Mouse (Mus musculus) ES-Bruce4 (cell line): Measurements from ENCODE around the gene Adprhl1. TPM values are rescaled to one million over a fixed set of nuclear protein-coding genes. Genes with fewer than 3 reads are reported as not detected.

ENCODE experiments used
- H3K27ac ChIP-seq: 2 replicates; pipeline ENCODE4 v1.5.1; 2012; ENCODE audit warnings: low read length, inconsistent platforms; ENCODE audit not compliant: insufficient read depth
- H3K27me3 ChIP-seq: 2 replicates; pipeline ENCODE4 v1.6.1; 2012; ENCODE audit warnings: mild to moderate bottlenecking, low read length, inconsistent platforms; ENCODE audit not compliant: control insufficient read depth, poor library complexity, insufficient read depth, severe bottlenecking
- H3K36me3 ChIP-seq: 2 replicates; pipeline ENCODE4 v1.6.1; 2012; ENCODE audit warnings: inconsistent platforms, mild to moderate bottlenecking, low read length, moderate library complexity; ENCODE audit not compliant: control insufficient read depth, poor library complexity, insufficient read depth, severe bottlenecking
- H3K4me1 ChIP-seq: one replicate; pipeline ENCODE4 v1.8.1; 2011; ENCODE audit warnings: low read length; ENCODE audit not compliant: control insufficient read depth, insufficient read depth
- H3K4me3 ChIP-seq: 2 replicates; pipeline ENCODE4 v1.5.1; 2011; ENCODE audit warnings: low read depth, mild to moderate bottlenecking, low read length
- H3K9ac ChIP-seq: 2 replicates; pipeline ENCODE4 v1.6.1; 2012; ENCODE audit warnings: low read depth, mild to moderate bottlenecking, inconsistent platforms; ENCODE audit not compliant: poor library complexity, severe bottlenecking
- H3K9me3 ChIP-seq: replicated peaks from 2 replicates; pipeline ENCODE4 v1.6.1; 2012; ENCODE audit warnings: mild to moderate bottlenecking, low read length, inconsistent platforms; ENCODE audit not compliant: control insufficient read depth, poor library complexity, insufficient read depth, severe bottlenecking
- CTCF ChIP-seq: IDR thresholded peaks from one replicate; pipeline ENCODE4 v1.8.1; 2011; ENCODE audit warnings: low read depth, low read length
- EP300 ChIP-seq: IDR thresholded peaks from 2 replicates; pipeline ENCODE4 v1.6.1; 2011; ENCODE audit warnings: low read depth, low read length; ENCODE audit not compliant: insufficient read depth
- POLR2A ChIP-seq: IDR thresholded peaks from one replicate; pipeline ENCODE4 v1.8.1; 2011; ENCODE audit warnings: low read length; ENCODE audit not compliant: insufficient read depth
- polyA plus RNA-seq: library from polyadenylated mRNA; stranded (reverse); fragments of >200 nt; gene quantifications from 2 replicates; pipeline ENCODE4 v1.2.4, GENCODE M21; 2011; ENCODE audit warnings: low read depth; ENCODE audit not compliant: missing spikeins, insufficient read depth, insufficient read length

The Adprhl1 gene
- polyA plus RNA-seq, 1 experiment, result not detected

DNA sequence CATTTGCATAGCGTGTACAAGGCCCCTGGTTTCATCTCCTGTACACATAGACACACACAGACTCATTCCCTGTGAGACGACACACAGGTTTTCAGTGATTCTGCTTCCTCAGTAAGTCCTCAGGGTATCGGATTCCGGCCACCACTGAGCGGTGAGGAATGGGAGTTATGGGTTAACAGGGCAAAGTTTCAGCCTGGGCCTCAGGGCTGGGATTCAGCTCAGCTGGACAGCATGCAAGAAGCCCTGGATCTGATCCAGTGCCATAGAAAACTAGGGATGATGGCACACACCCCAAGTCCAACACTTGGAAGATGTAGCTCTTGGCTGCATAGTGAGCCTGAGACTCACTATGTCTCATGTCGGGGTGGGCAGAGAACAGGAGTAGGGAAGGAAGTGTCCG is 74.0 kb downstream of the Adprhl1 start:
- no peak overlapping the region for H3K27ac ChIP-seq
- TF ChIP-seq CTCF (no peak), EP300 (no peak), POLR2A (no peak)
- no peaks in the 10 kb centered on the region for H3K4me1 ChIP-seq
- H3K9me3 ChIP-seq, result no peaks in the 10 kb centered on the region
- no peak overlapping the region for H3K4me3 ChIP-seq
- no peak overlapping the region for H3K9ac ChIP-seq
- H3K27me3 ChIP-seq, result no peaks in the 10 kb centered on the region
- H3K36me3 ChIP-seq, result peaks cover 50% of the 10 kb centered on the region

DNA sequence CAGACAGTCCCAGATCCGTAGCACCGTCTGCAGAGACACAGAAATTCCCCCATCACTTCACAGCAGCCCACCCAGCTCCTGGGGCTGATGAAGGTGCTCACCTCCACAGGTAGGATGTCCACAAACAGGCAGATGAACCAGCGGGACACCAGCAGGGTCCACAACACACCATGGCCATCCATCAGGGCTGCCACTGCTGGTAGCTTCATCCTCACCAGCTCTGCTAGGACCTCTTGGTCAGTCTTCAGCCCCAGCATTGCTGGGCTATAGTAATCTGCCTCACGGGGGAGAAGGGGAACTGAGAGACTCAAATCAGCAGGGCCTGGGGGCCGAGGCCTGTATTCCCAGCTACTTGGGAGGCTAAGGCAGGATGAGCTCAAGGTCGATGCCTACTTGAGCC is 74.5 kb downstream of the Adprhl1 start:
- no peaks in the 10 kb centered on the region for H3K4me1 ChIP-seq
- H3K36me3 ChIP-seq, result peaks cover 50% of the 10 kb centered on the region
- no peaks in the 10 kb centered on the region for H3K9me3 ChIP-seq
- no peak overlapping the region for H3K4me3 ChIP-seq
- H3K9ac ChIP-seq, result no peak overlapping the region
- TF ChIP-seq POLR2A (no peak), EP300 (no peak), CTCF (no peak)
- H3K27ac ChIP-seq, result no peak overlapping the region
- no peaks in the 10 kb centered on the region for H3K27me3 ChIP-seq

DNA sequence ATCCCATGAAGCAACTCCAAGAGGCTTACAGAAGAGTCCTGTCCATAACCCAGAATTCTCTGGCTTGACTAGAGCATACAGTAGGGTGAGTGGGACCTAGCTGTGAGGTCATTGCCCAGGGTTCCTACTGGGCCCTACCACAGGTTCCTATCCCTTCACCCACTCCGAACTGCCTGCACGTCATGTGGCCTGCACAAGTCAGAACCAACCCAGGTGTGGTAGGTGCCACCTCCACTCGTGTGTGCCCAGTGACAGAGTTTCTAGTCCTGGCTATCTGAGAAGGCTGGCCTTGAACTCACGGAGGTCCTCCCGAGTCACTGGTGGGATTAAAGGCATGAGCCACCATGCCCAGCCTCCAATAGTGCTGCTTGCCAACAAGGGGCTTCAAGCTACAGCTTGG is 75.8 kb downstream of the Adprhl1 start:
- TF ChIP-seq EP300 (no peak), CTCF (no peak), POLR2A (no peak)
- Histone ChIP-seq H3K27me3 (no peaks in the 10 kb centered on the region), H3K4me3 (no peak overlapping the region)

DNA sequence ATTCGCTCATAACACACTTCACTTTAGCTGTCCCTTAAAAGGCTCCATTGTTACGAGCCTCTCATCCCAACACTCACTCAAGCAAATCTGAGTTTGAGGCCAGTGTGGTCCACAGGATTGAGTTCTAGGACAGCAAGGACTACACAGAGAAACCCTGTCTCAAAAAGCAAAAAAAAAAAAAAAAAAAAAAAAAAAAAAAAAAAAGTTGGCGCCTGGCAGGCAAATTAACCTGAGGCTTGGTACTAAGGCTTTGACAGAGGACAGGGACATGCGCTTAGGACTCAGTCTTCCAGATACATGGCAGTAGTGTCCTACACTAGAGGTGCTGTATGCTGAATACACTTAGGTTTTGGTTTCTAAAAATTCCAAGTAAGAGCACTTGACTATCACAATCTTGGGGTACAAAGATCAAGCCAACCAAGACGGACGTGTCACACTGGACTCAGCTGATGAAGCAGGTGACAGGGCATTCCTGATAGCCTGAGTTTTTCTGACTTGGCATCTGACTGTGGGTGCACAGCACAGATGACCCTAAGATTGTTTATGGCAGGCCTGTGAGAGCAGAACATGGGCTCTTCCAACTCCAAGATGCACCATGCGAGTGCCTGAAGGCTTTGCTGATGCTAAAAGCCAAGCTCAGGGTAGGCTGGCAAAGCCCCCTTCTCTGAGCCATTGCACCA is 76.6 kb downstream of the Adprhl1 start:
- H3K36me3 ChIP-seq, result peaks cover 65% of the 10 kb centered on the region
- no peak overlapping the region for H3K27ac ChIP-seq
- H3K9me3 ChIP-seq, result no peaks in the 10 kb centered on the region
- no peak overlapping the region for H3K9ac ChIP-seq
- H3K4me3 ChIP-seq, result no peak overlapping the region
- no peaks in the 10 kb centered on the region for H3K27me3 ChIP-seq
- TF ChIP-seq CTCF (no peak), EP300 (no peak), POLR2A (no peak)
- no peaks in the 10 kb centered on the region for H3K4me1 ChIP-seq

More for the DNA sequence above, 75.8 kb downstream of the Adprhl1 start:
- Histone ChIP-seq H3K27ac (no peak overlapping the region), H3K36me3 (peaks cover 59% of the 10 kb centered on the region), H3K4me1 (no peaks in the 10 kb centered on the region), H3K9ac (no peak overlapping the region), H3K9me3 (no peaks in the 10 kb centered on the region)

DNA sequence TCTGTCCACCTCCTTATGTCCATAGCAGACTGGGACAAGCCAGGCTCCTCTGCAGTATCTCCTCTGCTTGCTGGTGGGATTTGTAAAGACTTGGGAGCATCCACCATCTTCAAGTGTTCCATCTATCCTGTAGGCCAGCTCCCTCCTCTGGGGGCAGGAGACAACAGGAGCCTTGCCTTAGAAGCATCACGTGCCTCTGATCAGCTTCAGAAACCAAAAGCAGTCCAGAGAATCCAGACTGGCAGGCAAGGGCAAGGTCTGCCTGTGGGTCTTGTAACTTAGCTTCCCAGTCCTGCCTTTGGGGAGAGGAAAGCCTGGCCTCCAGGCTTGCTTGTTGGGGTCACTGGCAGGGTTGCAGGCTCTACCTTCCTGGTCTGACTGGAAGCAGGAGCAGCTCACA is 78.3 kb downstream of the Adprhl1 start:
- H3K27ac ChIP-seq, result no peak overlapping the region
- H3K36me3 ChIP-seq, result peaks cover 82% of the 10 kb centered on the region
- no peaks in the 10 kb centered on the region for H3K4me1 ChIP-seq
- no peaks in the 10 kb centered on the region for H3K9me3 ChIP-seq
- no peak overlapping the region for H3K9ac ChIP-seq
- TF ChIP-seq CTCF (no peak), EP300 (no peak), POLR2A (no peak)
- H3K27me3 ChIP-seq, result no peaks in the 10 kb centered on the region
- no peak overlapping the region for H3K4me3 ChIP-seq

DNA sequence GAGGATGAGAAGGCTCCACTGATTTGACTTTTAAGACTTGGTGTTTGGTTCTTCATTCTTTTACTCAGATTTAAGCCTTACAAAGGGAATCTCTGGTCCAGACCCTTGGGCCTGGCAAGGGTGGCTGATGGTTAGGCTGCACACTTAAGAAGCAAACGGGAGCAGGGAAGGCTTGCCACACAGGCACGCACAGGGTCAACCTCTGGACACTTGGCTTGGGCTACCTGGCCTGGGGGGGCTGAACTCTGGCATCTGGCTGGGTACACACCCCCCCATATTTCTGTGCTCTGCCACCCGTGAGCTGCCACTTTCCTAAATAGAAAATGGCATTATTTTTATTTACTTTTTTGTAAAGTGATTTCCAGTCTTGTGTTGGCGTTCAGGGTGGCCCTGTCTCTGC is 79.2 kb downstream of the Adprhl1 start:
- H3K27ac ChIP-seq, result no peak overlapping the region
- no peaks in the 10 kb centered on the region for H3K27me3 ChIP-seq
- no peaks in the 10 kb centered on the region for H3K4me1 ChIP-seq
- TF ChIP-seq CTCF (no peak), POLR2A (no peak), EP300 (no peak)
- no peak overlapping the region for H3K9ac ChIP-seq
- peaks cover 90% of the 10 kb centered on the region for H3K36me3 ChIP-seq
- H3K4me3 ChIP-seq, result no peak overlapping the region
- no peaks in the 10 kb centered on the region for H3K9me3 ChIP-seq
